Mouse (Mus musculus) E14TG2a.4 (cell line): ENCODE data around the gene Ell3.

Experiments used
- CTCF ChIP-seq: conservative IDR thresholded peaks from 2 replicates; pipeline ENCODE4 v1.5.1; 2014; ENCODE audit warnings: low read length
- POU5F1 ChIP-seq: IDR thresholded peaks from 2 replicates; pipeline ENCODE4 v1.6.1; 2014; ENCODE audit warnings: low read length, borderline replicate concordance

GRCm38 (mm10) chr2:121415591-121415990 lies 28.5 kb downstream of the Ell3 start:
- no peak for TF ChIP-seq CTCF
- no peak for TF ChIP-seq POU5F1
